Mouse (Mus musculus) embryonic facial prominence, embryonic 14.5 days (tissue): ENCODE measurements around the gene Aen. TPM values are rescaled to one million over a fixed set of nuclear protein-coding genes. Genes with fewer than 3 reads are reported as not detected.

ENCODE experiments used
- ATAC-seq: fragments of 200-750 bp; cut with Nextera tagmentation; 2 replicates; pipeline ENCODE4 v1.8.0; 2017; ENCODE audit warnings: low read depth, moderate number of reproducible peaks, moderate TSS enrichment
- DNase-seq: peaks from one replicate; pipeline ENCODE4 v3.0.0-alpha.2; 2015; ENCODE audit warnings: low spot score
- H3K27ac ChIP-seq: fragments of 300-500 bp; sonication (generic); replicated peaks from 2 replicates; pipeline ENCODE4 v1.5.1; 2014; ENCODE audit warnings: low read depth, mild to moderate bottlenecking, low read length, moderate library complexity
- H3K27me3 ChIP-seq: fragments of 300-500 bp; sonication (generic); replicated peaks from 2 replicates; pipeline ENCODE4 v1.6.1; 2014; ENCODE audit warnings: low read length; ENCODE audit not compliant: control insufficient read depth, insufficient read depth
- H3K36me3 ChIP-seq: fragments of 300-500 bp; sonication (generic); 2 replicates; pipeline ENCODE4 v1.6.1; 2014; ENCODE audit warnings: low read length, mixed read lengths; ENCODE audit not compliant: control insufficient read depth, insufficient read depth
- H3K4me1 ChIP-seq: fragments of 300-500 bp; sonication (generic); 2 replicates; pipeline ENCODE4 v1.6.1; 2014; ENCODE audit warnings: antibody characterized with exemption, low read length; ENCODE audit not compliant: control insufficient read depth, insufficient read depth
- H3K4me2 ChIP-seq: fragments of 300-500 bp; sonication (generic); 2 replicates; pipeline ENCODE4 v1.6.1; 2014; ENCODE audit warnings: low read depth, mild to moderate bottlenecking, low read length, moderate library complexity, mixed read lengths
- H3K4me3 ChIP-seq: fragments of 300-500 bp; sonication (generic); 2 replicates; pipeline ENCODE4 v1.5.1; 2014; ENCODE audit warnings: low read depth, mild to moderate bottlenecking, low read length
- H3K9ac ChIP-seq: fragments of 300-500 bp; sonication (generic); 2 replicates; pipeline ENCODE4 v1.6.1; 2014; ENCODE audit warnings: low read depth, mild to moderate bottlenecking, low read length, moderate library complexity, mixed read lengths
- H3K9me3 ChIP-seq: fragments of 300-500 bp; sonication (generic); 2 replicates; pipeline ENCODE4 v1.6.1; 2016; ENCODE audit warnings: low read length; ENCODE audit not compliant: control insufficient read depth
- WGBS: fragments of 180-500 bp; shearing (Covaris S2); extraction: QIAGEN DNeasy Blood & Tissue Kit; methylation state at CpG from one replicate; pipeline ENCODE4 v1.1.7; 2014; 5-methylcytosine and 5-hydroxymethylcytosine counted together
- polyA plus RNA-seq: library from polyadenylated mRNA; unstranded; fragments of >200 nt; fragmentation: Nextera tagmentation; extraction: Ambion mirVana; gene quantifications from 2 replicates; pipeline ENCODE4 v1.2.1, GENCODE M21; 2014

Aen gene
- polyA plus RNA-seq, 1 experiment from 2014 or later: 31.8 TPM

- Histone ChIP-seq H3K27me3 (no peaks in the 10 kb centered on the region), H3K4me1 (no peaks in the 10 kb centered on the region), H3K9me3 (no peaks in the 10 kb centered on the region), H3K4me3 (no peak overlapping the region), H3K9ac (no peak overlapping the region), H3K36me3 (no peaks in the 10 kb centered on the region), H3K27ac (no peak overlapping the region), H3K4me2 (no peak overlapping the region)
- ATAC-seq (peak; percentile 44; the same call in 1 of the 2 replicates), DNase-seq (peak; percentile 24)
- 46% methylated on average over 12 of the region's 12 CpGs for WGBS
These were observed 30.3 kb upstream of the Aen start for GRCm38 (mm10) chr7:78865212-78865949.

- H3K4me2 ChIP-seq: no peak overlapping the region
- ATAC-seq: no peak
- H3K27ac ChIP-seq: no peak overlapping the region
- no peaks in the 10 kb centered on the region for H3K9me3 ChIP-seq
- no peaks in the 10 kb centered on the region for H3K36me3 ChIP-seq
- H3K4me1 ChIP-seq: no peaks in the 10 kb centered on the region
- 55% methylated on average over 5 of the region's 5 CpGs for WGBS
- H3K4me3 ChIP-seq: no peak overlapping the region
- DNase-seq: no peak
- H3K27me3 ChIP-seq: no peaks in the 10 kb centered on the region
- H3K9ac ChIP-seq: no peak overlapping the region
These were observed 26.9 kb upstream of the Aen start for GRCm38 (mm10) chr7:78868731-78869130.

GRCm38 (mm10) chr7:78872366-78872765 is 23.3 kb upstream of the Aen start:
- Histone ChIP-seq H3K27ac (no peak overlapping the region), H3K4me2 (no peak overlapping the region), H3K36me3 (no peaks in the 10 kb centered on the region), H3K27me3 (no peaks in the 10 kb centered on the region), H3K9ac (no peak overlapping the region), H3K4me3 (no peak overlapping the region), H3K4me1 (no peaks in the 10 kb centered on the region), H3K9me3 (no peaks in the 10 kb centered on the region)
- DNase-seq (no peak), ATAC-seq (no peak)
- WGBS: 80% methylated on average over 6 of the region's 6 CpGs

GRCm38 (mm10) chr7:78872831-78873230 is 22.8 kb upstream of the Aen start:
- H3K9me3 ChIP-seq: no peaks in the 10 kb centered on the region
- no peaks in the 10 kb centered on the region for H3K27me3 ChIP-seq
- no peaks in the 10 kb centered on the region for H3K4me1 ChIP-seq
- no peak overlapping the region for H3K4me2 ChIP-seq
- DNase-seq: no peak
- no peak overlapping the region for H3K4me3 ChIP-seq
- no peak overlapping the region for H3K9ac ChIP-seq
- no peaks in the 10 kb centered on the region for H3K36me3 ChIP-seq
- no peak for ATAC-seq
- WGBS: 71% methylated on average over 5 of the region's 5 CpGs
- no peak overlapping the region for H3K27ac ChIP-seq

- 17% methylated on average over 13 of the region's 16 CpGs for WGBS
- DNase-seq: no peak
- Histone ChIP-seq H3K4me3 (peak overlapping the region; percentile 33), H3K9me3 (no peaks in the 10 kb centered on the region), H3K27me3 (peaks cover 53% of the 10 kb centered on the region), H3K4me2 (peak overlapping the region; percentile 53), H3K4me1 (peaks cover 7% of the 10 kb centered on the region; the same call in 1 of the 2 replicates), H3K36me3 (no peaks in the 10 kb centered on the region), H3K9ac (no peak overlapping the region), H3K27ac (no peak overlapping the region)
- no peak for ATAC-seq
These were observed 13.8 kb upstream of the Aen start for GRCm38 (mm10) chr7:78881607-78882468.

- ATAC-seq (peak; percentile 67; the same call in 1 of the 2 replicates), DNase-seq (peak; percentile 59)
- peaks cover 8% of the 10 kb centered on the region; the same call in 1 of the 2 replicates for H3K4me1 ChIP-seq
- WGBS: 0% methylated on average over 10 of the region's 23 CpGs
- H3K4me3 ChIP-seq: peak overlapping the region; percentile 33
- peaks cover 53% of the 10 kb centered on the region for H3K27me3 ChIP-seq
- no peaks in the 10 kb centered on the region for H3K36me3 ChIP-seq
- H3K9ac ChIP-seq: peak overlapping the region; percentile 21; the same call in 1 of the 2 replicates
- no peaks in the 10 kb centered on the region for H3K9me3 ChIP-seq
- peak overlapping the region; percentile 53 for H3K4me2 ChIP-seq
- no peak overlapping the region for H3K27ac ChIP-seq
These were observed 13.2 kb upstream of the Aen start for GRCm38 (mm10) chr7:78882469-78882837.

GRCm38 (mm10) chr7:78883016-78883725 is 12.5 kb upstream of the Aen start:
- Histone ChIP-seq H3K9me3 (no peaks in the 10 kb centered on the region), H3K27me3 (peaks cover 57% of the 10 kb centered on the region), H3K4me2 (peak overlapping the region; percentile 53), H3K27ac (no peak overlapping the region), H3K9ac (peak overlapping the region; percentile 21; the same call in 1 of the 2 replicates), H3K4me1 (peaks cover 11% of the 10 kb centered on the region; the same call in 1 of the 2 replicates), H3K4me3 (peak overlapping the region; percentile 33), H3K36me3 (no peaks in the 10 kb centered on the region)
- DNase-seq: peak; percentile 25
- ATAC-seq: no peak
- 1% methylated on average over 29 of the region's 34 CpGs for WGBS

- peaks cover 57% of the 10 kb centered on the region for H3K27me3 ChIP-seq
- peaks cover 11% of the 10 kb centered on the region; the same call in 1 of the 2 replicates for H3K4me1 ChIP-seq
- H3K4me2 ChIP-seq: peak overlapping the region; percentile 53
- no peaks in the 10 kb centered on the region for H3K9me3 ChIP-seq
- H3K27ac ChIP-seq: no peak overlapping the region
- DNase-seq (no peak), ATAC-seq (no peak)
- H3K36me3 ChIP-seq: no peaks in the 10 kb centered on the region
- whole genome bisulfite sequencing: 10% methylated on average over 8 of the region's 8 CpGs
- H3K4me3 ChIP-seq: peak overlapping the region; percentile 33; the same call in 1 of the 2 replicates
- no peak overlapping the region; the same call in 1 of the 2 replicates for H3K9ac ChIP-seq
These were observed 12.0 kb upstream of the Aen start for GRCm38 (mm10) chr7:78883726-78884060.
